In genomic region chr13:18948171-18949028, GRCm38 (mm10) we compare ENCODE assay signal across 8 mouse cellular contexts. TPM values are rescaled to one million over a fixed set of nuclear protein-coding genes. Genes with fewer than 3 reads are reported as not detected.
DNase-seq lines count a peak whose midpoint lies in the region; ATAC-seq lines count a peak whose summit lies in the region.

TSS of gene Amph (plus strand) at chr13:18948205.

- H3K36me3 ChIP-seq in megakaryocyte, embryonic 14.5 days (replicated peaks; ENCODE audit: low read length), result no peaks in the 10 kb centered on the region
- H3K36me3 ChIP-seq in forebrain, embryonic 12.5 days (replicated peaks), result no peaks in the 10 kb centered on the region
- no peaks in the 10 kb centered on the region for H3K36me3 ChIP-seq in heart, embryonic 16.5 days (ENCODE audit: control insufficient read depth, insufficient read depth)

- H3K27me3 ChIP-seq in megakaryocyte, embryonic 14.5 days (replicated peaks), result peaks cover 41% of the 10 kb centered on the region
- peaks cover 10% of the 10 kb centered on the region; the same call in 1 of the 2 replicates for H3K27me3 ChIP-seq in forebrain, embryonic 12.5 days
- peaks cover 18% of the 10 kb centered on the region for H3K27me3 ChIP-seq in heart, embryonic 16.5 days (ENCODE audit: control insufficient read depth, insufficient read depth, low read length)

- H3K27ac ChIP-seq in forebrain, embryonic 12.5 days, result peak within 1 kb of the TSS; percentile 78; the same call in 1 of the 2 replicates
- no peak within 1 kb of the TSS for H3K27ac ChIP-seq in heart, embryonic 16.5 days (ENCODE audit: low read length)

- peaks cover 18% of the 10 kb centered on the region for H3K9me3 ChIP-seq in megakaryocyte, embryonic 14.5 days
- no peaks in the 10 kb centered on the region for H3K9me3 ChIP-seq in forebrain, embryonic 12.5 days
- H3K9me3 ChIP-seq in heart, embryonic 16.5 days (replicated peaks; ENCODE audit: control insufficient read depth, low read length), result no peaks in the 10 kb centered on the region

- H3K9ac ChIP-seq in forebrain, embryonic 12.5 days, result peak within 1 kb of the TSS; percentile 80
- H3K9ac ChIP-seq in heart, embryonic 16.5 days (ENCODE audit: low read length), result peak within 1 kb of the TSS; percentile 61

- DNase-seq in kidney, postnatal 10 days, result peak; percentile 76
- peak; percentile 46 for DNase-seq in liver
- peak; percentile 70 for DNase-seq in neural tube, embryonic 10.5 days (ENCODE audit: extremely low spot score, low spot score)
- DNase-seq in testis, postnatal 14 days (ENCODE audit: low spot score), result peak; percentile 20

- H3K4me2 ChIP-seq in forebrain, embryonic 12.5 days, result peak within 1 kb of the TSS; percentile 91
- peak within 1 kb of the TSS; percentile 94 for H3K4me2 ChIP-seq in heart, embryonic 16.5 days (ENCODE audit: low read depth, low read length)

- peak within 1 kb of the TSS; percentile 86 for H3K4me3 ChIP-seq in megakaryocyte, embryonic 14.5 days (replicated peaks)
- peak within 1 kb of the TSS; percentile 75 for H3K4me3 ChIP-seq in forebrain, embryonic 12.5 days (replicated peaks)
- peak within 1 kb of the TSS; percentile 77 for H3K4me3 ChIP-seq in heart, embryonic 16.5 days (ENCODE audit: low read length)

- no peak for ATAC-seq in megakaryocyte, adult 5-6 weeks (ENCODE audit: poor library complexity, severe bottlenecking)
- peak; percentile 97 for ATAC-seq in forebrain, embryonic 12.5 days (ENCODE audit: low FRiP score)
- peak; percentile 85 for ATAC-seq in heart, embryonic 16.5 days (replicated peaks; ENCODE audit: extremely low read depth, insufficient read depth, low FRiP score)

- H3K4me1 ChIP-seq in megakaryocyte, embryonic 14.5 days, result peaks cover 11% of the 10 kb centered on the region
- peaks cover 15% of the 10 kb centered on the region for H3K4me1 ChIP-seq in forebrain, embryonic 12.5 days
- peaks cover 3% of the 10 kb centered on the region; the same call in 1 of the 2 replicates for H3K4me1 ChIP-seq in heart, embryonic 16.5 days (ENCODE audit: control insufficient read depth, insufficient read depth, low read length)

- under 1% methylated on average over 69 of the region's 70 CpGs for WGBS in forebrain, embryonic 12.5 days
- under 1% methylated on average over 70 of the region's 70 CpGs for WGBS in heart, embryonic 16.5 days

RNA-seq across cellular contexts. Expression of gene Amph, which starts in this region (rescaled TPM):
- polyA plus RNA-seq in megakaryocyte, embryonic 14.5 days (2012; ENCODE audit: insufficient read depth, low replicate concordance), result not detected in 2 replicates
- total RNA-seq in megakaryocyte, adult 5-6 weeks (2015), result not detected in 2 replicates
- total RNA-seq in megakaryocyte, adult 5-6 weeks (2017), result not detected in 2 replicates
- polyA plus RNA-seq in forebrain, embryonic 12.5 days (2016; fragmentation: Nextera tagmentation; extraction: Ambion mirVana), result 10.8 and 11.7 TPM in 2 replicates
- 0.50 TPM in 2 replicates for polyA plus RNA-seq in heart, embryonic 16.5 days (2015; fragmentation: Nextera tagmentation; extraction: Ambion mirVana)

Comparison
In these comparisons a context has a peak if more than half of its experiments do, and no peak if none do; other contexts are left out.
1. Peak in ATAC-seq, H3K4me3 ChIP-seq, H3K9ac ChIP-seq and H3K4me2 ChIP-seq in heart, embryonic 16.5 days; RNA of the gene not detected or under 1 TPM.
2. DNase-seq: peak in every context shown above with its lines; median percentile 76 in kidney, postnatal 10 days; 70 in neural tube, embryonic 10.5 days; 46 in liver; 20 in testis, postnatal 14 days.